Mouse (Mus musculus) thymus, adult 2 months (tissue): ENCODE data around the gene Nol4l.

Source experiments
- CTCF ChIP-seq: fragments of 200-500 bp; IDR thresholded peaks from 2 replicates; pipeline ENCODE4 v1.5.1; 2012; ENCODE audit warnings: mild to moderate bottlenecking, control low read depth, low read length, moderate library complexity, borderline replicate concordance; ENCODE audit not compliant: control insufficient read depth, poor library complexity, insufficient read depth; ENCODE audit errors: extremely low read depth
- POLR2A ChIP-seq: fragments of 200-500 bp; IDR thresholded peaks from 2 replicates; pipeline ENCODE4 v1.6.1; 2012; ENCODE audit warnings: mild to moderate bottlenecking, low read length, control low read depth, moderate library complexity; ENCODE audit not compliant: control insufficient read depth, poor library complexity, insufficient read depth; ENCODE audit errors: extremely low read depth

GRCm38 (mm10) chr2:153479486-153479885 lies 50.3 kb downstream of the Nol4l start:
- no peak for TF ChIP-seq CTCF
- TF ChIP-seq POLR2A, result no peak
